Mouse (Mus musculus) midbrain, embryonic 16.5 days (tissue): Measurements from ENCODE around the gene Ncoa1. TPM values are rescaled to one million over a fixed set of nuclear protein-coding genes. Genes with fewer than 3 reads are reported as not detected.

Source experiments
- ATAC-seq: fragments of 200-750 bp; cut with Nextera tagmentation; 2 replicates; pipeline ENCODE4 v1.8.0; 2017; ENCODE audit warnings: moderate TSS enrichment
- H3K27ac ChIP-seq: fragments of 300-500 bp; sonication (generic); 2 replicates; pipeline ENCODE4 v1.5.1; 2014; ENCODE audit warnings: mild to moderate bottlenecking, low read length, mixed read lengths
- H3K27me3 ChIP-seq: fragments of 300-500 bp; sonication (generic); 2 replicates; pipeline ENCODE4 v1.6.1; 2014; ENCODE audit warnings: low read depth, low read length, mixed read lengths; ENCODE audit not compliant: control insufficient read depth, insufficient read depth
- H3K36me3 ChIP-seq: fragments of 300-500 bp; sonication (generic); 2 replicates; pipeline ENCODE4 v1.6.1; 2014; ENCODE audit warnings: mild to moderate bottlenecking, low read length, moderate library complexity, mixed read lengths; ENCODE audit not compliant: control insufficient read depth, insufficient read depth
- H3K4me1 ChIP-seq: fragments of 300-500 bp; sonication (generic); 2 replicates; pipeline ENCODE4 v1.6.1; 2014; ENCODE audit warnings: mild to moderate bottlenecking, low read length, mixed read lengths; ENCODE audit not compliant: control insufficient read depth, insufficient read depth
- H3K4me2 ChIP-seq: fragments of 300-500 bp; sonication (generic); 2 replicates; pipeline ENCODE4 v1.6.1; 2014; ENCODE audit warnings: mild to moderate bottlenecking, low read length, mixed read lengths
- H3K4me3 ChIP-seq: fragments of 300-500 bp; sonication (generic); 2 replicates; pipeline ENCODE4 v1.5.1; 2014; ENCODE audit warnings: low read depth, mild to moderate bottlenecking, low read length, moderate library complexity, mixed read lengths
- H3K9ac ChIP-seq: fragments of 300-500 bp; sonication (generic); 2 replicates; pipeline ENCODE4 v1.6.1; 2014; ENCODE audit warnings: low read depth, low read length, mixed read lengths
- H3K9me3 ChIP-seq: fragments of 300-500 bp; sonication (generic); replicated peaks from 2 replicates; pipeline ENCODE4 v1.6.1; 2014; ENCODE audit warnings: mild to moderate bottlenecking, low read length, mixed read lengths; ENCODE audit not compliant: control insufficient read depth, poor library complexity, severe bottlenecking
- WGBS: fragments of 180-500 bp; shearing (Covaris S2); extraction: QIAGEN DNeasy Blood & Tissue Kit; methylation state at CpG from one replicate; pipeline ENCODE4 v1.1.7; 2014; 5-methylcytosine and 5-hydroxymethylcytosine counted together
- polyA plus RNA-seq: library from polyadenylated mRNA; unstranded; fragments of >200 nt; fragmentation: Nextera tagmentation; extraction: Ambion mirVana; gene quantifications from 2 replicates; pipeline ENCODE4 v1.2.1, GENCODE M21; 2015

Gene Ncoa1
- polyA plus RNA-seq, 1 experiment from 2014 or later = 10.9 TPM

DNA sequence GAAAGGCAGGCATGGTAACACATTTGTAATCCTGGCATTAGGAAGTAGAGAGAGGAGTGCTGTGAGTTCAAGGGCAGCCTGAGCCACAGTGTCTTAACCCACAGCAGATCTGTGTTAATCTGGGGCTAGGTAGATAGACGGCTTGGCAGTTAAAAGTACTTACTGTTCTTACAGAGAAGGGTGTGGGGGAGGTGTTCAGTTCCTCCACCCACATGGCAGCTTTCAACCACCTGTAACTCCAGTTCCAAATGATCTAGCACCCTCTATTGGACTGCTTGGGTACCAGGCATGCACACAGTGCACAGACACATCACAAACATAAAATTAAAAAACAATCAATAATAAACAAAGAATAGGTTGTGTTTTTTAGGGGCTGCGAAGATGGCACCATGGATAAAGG lies 84.4 kb downstream of the Ncoa1 start:
- no peak overlapping the region for H3K4me2 ChIP-seq
- WGBS = 77% methylated on average over 2 of the region's 2 CpGs
- H3K27ac ChIP-seq = no peak overlapping the region
- no peaks in the 10 kb centered on the region for H3K36me3 ChIP-seq
- H3K4me1 ChIP-seq = no peaks in the 10 kb centered on the region
- no peaks in the 10 kb centered on the region for H3K9me3 ChIP-seq
- no peaks in the 10 kb centered on the region for H3K27me3 ChIP-seq
- no peak overlapping the region for H3K4me3 ChIP-seq
- no peak for ATAC-seq
- H3K9ac ChIP-seq = no peak overlapping the region

DNA sequence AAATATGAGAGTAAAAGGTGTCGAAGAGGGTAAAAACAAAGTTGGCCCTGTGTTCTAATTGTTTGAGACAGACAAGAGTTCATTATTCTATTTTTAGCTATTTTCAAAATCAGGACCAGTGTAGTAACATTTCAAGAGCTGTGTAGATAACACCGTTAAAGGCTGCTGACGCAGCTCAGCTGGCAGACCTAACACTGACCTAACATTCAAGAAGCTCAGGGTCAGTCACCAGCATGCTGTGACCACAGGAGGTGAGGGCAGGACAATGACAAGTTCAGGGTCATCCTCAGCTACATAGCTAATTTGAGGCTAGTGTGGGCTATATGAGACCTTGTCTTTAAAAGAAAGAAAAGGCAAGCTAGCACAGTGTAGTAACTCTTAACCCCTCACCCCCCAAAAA lies 84.9 kb downstream of the Ncoa1 start:
- Histone ChIP-seq H3K9me3 (no peaks in the 10 kb centered on the region), H3K4me1 (no peaks in the 10 kb centered on the region), H3K4me2 (no peak overlapping the region), H3K9ac (no peak overlapping the region), H3K27me3 (no peaks in the 10 kb centered on the region), H3K36me3 (no peaks in the 10 kb centered on the region), H3K27ac (no peak overlapping the region), H3K4me3 (no peak overlapping the region)
- no peak for ATAC-seq
- WGBS = 81% methylated on average over 3 of the region's 3 CpGs

DNA sequence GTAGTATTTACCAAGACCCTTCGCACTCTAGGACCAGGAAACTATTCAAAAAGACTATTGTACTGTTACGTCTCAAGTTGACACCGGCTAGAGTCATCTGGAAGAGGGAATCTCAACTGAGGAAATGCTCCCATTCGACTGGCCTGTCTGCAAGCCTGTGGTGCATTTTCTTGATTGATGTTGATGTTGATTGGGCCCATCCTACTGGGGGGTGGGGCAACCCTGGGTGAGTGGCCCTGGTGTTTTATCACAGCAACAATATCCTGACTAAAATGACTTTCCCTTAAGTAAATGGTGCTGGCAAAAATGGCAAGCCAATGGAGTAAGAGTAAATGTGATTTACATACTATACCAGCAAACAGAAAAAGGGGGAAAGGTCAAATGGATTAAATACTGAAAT lies 85.7 kb downstream of the Ncoa1 start:
- H3K27ac ChIP-seq = no peak overlapping the region
- no peaks in the 10 kb centered on the region for H3K4me1 ChIP-seq
- ATAC-seq = no peak
- no peak overlapping the region for H3K4me2 ChIP-seq
- no peak overlapping the region for H3K4me3 ChIP-seq
- 69% methylated on average over 4 of the region's 4 CpGs for WGBS
- H3K36me3 ChIP-seq = no peaks in the 10 kb centered on the region
- H3K27me3 ChIP-seq = no peaks in the 10 kb centered on the region
- H3K9ac ChIP-seq = no peak overlapping the region
- no peaks in the 10 kb centered on the region for H3K9me3 ChIP-seq

DNA sequence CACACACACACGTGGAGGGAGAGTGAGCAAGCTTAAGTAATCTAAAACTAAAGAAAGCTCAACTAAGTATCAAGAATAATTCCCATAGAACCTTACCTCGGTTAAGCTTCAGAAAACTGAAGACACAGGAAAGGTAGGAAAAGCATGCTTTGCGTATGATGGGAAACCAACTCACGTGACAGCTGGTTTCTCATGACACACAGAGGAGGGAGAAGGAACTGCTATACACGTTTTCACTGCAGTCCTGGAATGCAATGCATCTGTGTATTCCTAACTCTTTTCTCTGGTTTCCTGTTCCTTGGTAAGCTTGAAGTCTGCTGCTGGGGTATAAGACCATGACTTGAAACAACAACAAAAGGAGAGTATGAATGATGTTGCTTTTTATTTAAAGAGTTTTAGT lies 86.3 kb downstream of the Ncoa1 start:
- Histone ChIP-seq H3K27ac (no peak overlapping the region), H3K4me1 (no peaks in the 10 kb centered on the region), H3K4me3 (no peak overlapping the region), H3K9me3 (no peaks in the 10 kb centered on the region), H3K27me3 (no peaks in the 10 kb centered on the region), H3K36me3 (no peaks in the 10 kb centered on the region), H3K9ac (no peak overlapping the region), H3K4me2 (no peak overlapping the region)
- no peak for ATAC-seq
- 71% methylated on average over 5 of the region's 5 CpGs for WGBS

DNA sequence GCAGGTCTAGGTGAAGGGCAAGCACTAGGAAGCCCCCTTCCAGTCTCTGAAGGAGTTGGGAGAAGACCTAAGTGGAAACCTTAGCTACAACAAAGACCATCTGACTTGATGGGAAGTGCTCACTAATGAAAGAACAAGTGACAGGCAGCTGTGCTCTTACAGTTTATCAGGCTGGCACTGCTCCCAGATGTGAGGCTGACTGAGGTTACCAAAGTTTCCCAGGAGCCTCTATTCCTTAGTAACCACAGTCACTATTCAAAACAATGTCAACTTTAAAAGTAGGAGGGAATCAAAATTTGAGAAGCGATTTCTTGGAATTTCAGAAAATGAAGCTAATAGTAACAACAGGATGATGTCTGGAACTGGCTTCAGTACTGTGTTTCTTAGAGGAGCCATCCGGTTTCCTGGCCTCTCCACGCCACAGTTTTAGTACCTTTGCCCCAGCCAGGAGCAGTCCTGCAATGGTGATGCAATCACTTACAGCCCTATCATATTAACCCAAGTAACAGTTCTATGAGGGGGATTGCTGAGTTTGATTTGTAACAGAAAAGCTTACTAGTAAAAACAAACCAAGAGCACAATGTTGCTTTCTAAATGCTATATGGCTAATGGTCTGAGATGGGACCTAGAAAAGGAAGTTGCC lies 90.8 kb downstream of the Ncoa1 start:
- Histone ChIP-seq H3K4me1 (no peaks in the 10 kb centered on the region), H3K36me3 (no peaks in the 10 kb centered on the region), H3K9me3 (no peaks in the 10 kb centered on the region), H3K27ac (no peak overlapping the region), H3K4me3 (no peak overlapping the region), H3K27me3 (no peaks in the 10 kb centered on the region), H3K9ac (no peak overlapping the region), H3K4me2 (no peak overlapping the region)
- no peak for ATAC-seq
- 94% methylated on average over 3 of the region's 3 CpGs for WGBS

DNA sequence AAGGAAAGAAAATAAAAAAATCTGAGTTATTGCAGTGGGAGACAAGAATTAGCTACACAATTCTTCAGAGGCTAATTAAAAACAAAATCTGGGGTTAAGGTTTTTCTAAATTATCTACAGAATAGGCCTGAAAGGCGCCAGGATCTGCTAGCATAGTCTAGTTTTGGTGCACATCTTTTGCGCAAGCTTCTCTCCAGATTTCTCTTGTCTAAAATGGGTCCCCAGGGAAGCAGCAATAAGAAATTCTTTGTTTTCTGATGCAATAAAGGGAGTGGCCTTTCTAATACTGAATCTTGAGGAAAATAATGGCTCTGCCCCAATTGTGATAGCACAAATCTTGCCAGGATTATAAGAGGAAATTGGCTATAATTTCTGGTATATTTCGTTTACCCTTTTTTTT lies 93.9 kb downstream of the Ncoa1 start:
- no peak overlapping the region for H3K9ac ChIP-seq
- H3K4me3 ChIP-seq = no peak overlapping the region
- H3K36me3 ChIP-seq = no peaks in the 10 kb centered on the region
- H3K9me3 ChIP-seq = no peaks in the 10 kb centered on the region
- H3K27ac ChIP-seq = no peak overlapping the region
- WGBS = 90% methylated on average over 3 of the region's 3 CpGs
- no peaks in the 10 kb centered on the region for H3K27me3 ChIP-seq
- H3K4me2 ChIP-seq = no peak overlapping the region
- ATAC-seq = no peak
- no peaks in the 10 kb centered on the region for H3K4me1 ChIP-seq

DNA sequence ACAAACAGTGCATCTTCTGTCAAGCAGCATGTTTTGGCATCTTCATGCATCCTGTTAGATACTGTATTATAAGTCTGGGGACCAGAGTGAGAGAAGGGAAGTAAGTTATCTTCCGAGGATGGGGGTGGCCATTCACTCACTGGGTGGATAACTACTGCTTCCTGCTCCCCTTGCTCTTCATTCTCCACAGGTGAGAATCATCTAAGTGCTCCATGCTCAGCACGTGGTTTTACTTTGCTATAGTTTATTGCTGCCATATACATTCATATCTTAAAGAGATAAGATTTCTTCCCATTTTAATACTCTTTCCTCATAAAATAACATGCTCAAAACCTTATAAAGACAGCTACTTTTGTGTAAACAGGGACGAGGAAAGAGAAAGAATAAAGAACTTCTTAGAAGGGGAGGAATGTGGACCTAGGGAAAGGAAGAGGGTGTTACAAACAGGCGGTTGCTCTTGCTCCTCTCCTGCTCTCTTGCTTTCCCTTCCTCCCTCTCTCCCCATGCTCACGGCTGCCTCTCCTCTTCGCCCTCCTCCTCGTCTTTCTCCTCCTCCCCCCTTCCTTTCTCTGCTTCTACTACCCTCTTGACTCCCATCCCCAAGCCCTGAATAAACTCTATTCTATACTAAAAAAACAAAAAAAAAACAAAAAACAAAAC lies 97.6 kb downstream of the Ncoa1 start:
- ATAC-seq = no peak
- no peaks in the 10 kb centered on the region for H3K27me3 ChIP-seq
- no peak overlapping the region for H3K27ac ChIP-seq
- H3K9ac ChIP-seq = no peak overlapping the region
- no peak overlapping the region for H3K4me2 ChIP-seq
- peaks cover 3% of the 10 kb centered on the region; the same call in 1 of the 2 replicates for H3K4me1 ChIP-seq
- H3K36me3 ChIP-seq = no peaks in the 10 kb centered on the region
- H3K9me3 ChIP-seq = no peaks in the 10 kb centered on the region
- 58% methylated on average over 7 of the region's 7 CpGs for WGBS
- H3K4me3 ChIP-seq = no peak overlapping the region

DNA sequence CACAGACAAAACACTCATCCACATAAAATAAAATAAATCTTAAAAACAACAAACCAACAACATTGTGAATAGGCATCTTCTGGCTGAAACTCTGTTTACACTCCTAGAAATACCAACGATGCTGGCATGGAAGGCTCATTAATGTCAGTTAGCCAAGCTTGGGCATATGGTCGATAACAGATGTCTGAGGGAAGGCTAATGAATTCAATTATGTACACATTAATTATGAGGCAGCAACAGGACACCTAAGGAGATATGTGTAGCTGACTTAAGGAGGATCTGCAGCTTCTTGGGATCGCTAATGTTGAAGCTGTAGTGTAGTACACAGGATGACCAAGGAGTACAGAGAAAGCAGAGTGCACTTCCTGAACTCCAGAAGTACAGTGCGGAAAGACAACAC lies 100.5 kb downstream of the Ncoa1 start:
- Histone ChIP-seq H3K4me3 (no peak overlapping the region), H3K36me3 (no peaks in the 10 kb centered on the region), H3K9me3 (no peaks in the 10 kb centered on the region), H3K4me2 (no peak overlapping the region), H3K27ac (no peak overlapping the region), H3K4me1 (peaks cover 5% of the 10 kb centered on the region; the same call in 1 of the 2 replicates), H3K9ac (no peak overlapping the region), H3K27me3 (no peaks in the 10 kb centered on the region)
- WGBS = 72% methylated on average over 4 of the region's 4 CpGs
- no peak for ATAC-seq

DNA sequence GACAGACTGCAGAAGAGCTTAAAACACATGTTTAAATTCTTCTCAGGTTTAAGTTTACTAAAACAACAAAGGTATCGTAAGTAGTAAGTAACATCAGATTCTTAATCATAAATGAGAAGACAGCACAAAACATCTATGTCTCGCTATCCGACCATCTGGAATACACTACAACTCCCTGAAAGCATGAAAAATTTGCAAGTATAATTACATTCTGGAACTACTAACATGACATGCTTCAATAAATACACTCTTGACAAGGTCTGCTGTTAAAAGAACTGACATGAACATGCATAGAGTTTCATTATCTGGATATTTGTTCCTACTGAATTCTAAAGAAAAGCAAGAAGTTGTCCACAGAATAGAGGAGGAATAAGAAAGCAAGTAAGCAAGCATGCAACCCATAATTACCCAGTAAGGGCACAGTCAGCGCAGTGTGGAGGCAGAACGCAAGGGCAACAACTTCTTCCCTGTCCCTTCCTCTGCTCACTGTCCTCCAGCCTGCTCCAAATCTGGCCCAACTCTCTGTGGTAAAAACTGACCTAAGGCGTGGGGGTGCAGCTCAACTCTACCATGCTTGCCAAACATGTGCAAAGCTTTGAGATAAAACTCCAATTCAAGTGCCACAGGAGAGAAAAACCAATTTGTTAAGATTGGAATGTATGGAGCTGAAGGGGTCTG lies 102.0 kb downstream of the Ncoa1 start:
- H3K4me1 ChIP-seq = peaks cover 5% of the 10 kb centered on the region; the same call in 1 of the 2 replicates
- H3K9ac ChIP-seq = no peak overlapping the region
- H3K4me2 ChIP-seq = no peak overlapping the region
- H3K9me3 ChIP-seq = no peaks in the 10 kb centered on the region
- ATAC-seq = no peak
- H3K27me3 ChIP-seq = no peaks in the 10 kb centered on the region
- 54% methylated on average over 6 of the region's 6 CpGs for WGBS
- no peak overlapping the region for H3K27ac ChIP-seq
- no peaks in the 10 kb centered on the region for H3K36me3 ChIP-seq
- no peak overlapping the region for H3K4me3 ChIP-seq
